Mouse (Mus musculus) CH12.LX (cell line): ENCODE data around the gene Bbs12. TPM values are rescaled to one million over a fixed set of nuclear protein-coding genes. Genes with fewer than 3 reads are reported as not detected.
A peak's percentile ranks its signal among the peaks of the same experiment; 100 is the strongest.

Source experiments
- DNase-seq: peaks from one replicate; pipeline ENCODE4 v3.0.0-alpha.2; 2013; ENCODE audit errors: extremely low read depth
- H3K27ac ChIP-seq: 2 replicates; pipeline ENCODE4 v1.5.1; 2012; ENCODE audit warnings: low read depth, mild to moderate bottlenecking, control low read depth, moderate library complexity; ENCODE audit not compliant: insufficient read depth
- H3K27me3 ChIP-seq: replicated peaks from 2 replicates; pipeline ENCODE3; 2012; ENCODE audit warnings: inconsistent platforms
- H3K36me3 ChIP-seq, 2 experiments: replicated peaks in 1 of 2; 2 replicates each; pipeline versions ENCODE3 to v1.6.1; 2012; ENCODE audit warnings: inconsistent platforms in 1 of 2, low read length in 1 of 2, mild to moderate bottlenecking in 1 of 2, mixed read lengths in 1 of 2, moderate library complexity in 1 of 2; ENCODE audit not compliant: control insufficient read depth in 1 of 2, insufficient read depth in 1 of 2
- H3K4me1 ChIP-seq, 2 experiments: 2 replicates each; pipeline ENCODE4 v1.6.1; 2012; ENCODE audit warnings: inconsistent platforms in 1 of 2, moderate library complexity in 1 of 2; ENCODE audit not compliant: insufficient read depth in 2 of 2, control insufficient read depth in 1 of 2
- H3K4me2 ChIP-seq: 2 replicates; pipeline ENCODE4 v1.6.1; 2012; ENCODE audit warnings: low read depth, mild to moderate bottlenecking, control low read depth; ENCODE audit not compliant: poor library complexity, insufficient read depth, severe bottlenecking
- H3K4me3 ChIP-seq, 3 experiments: fragments of 150-350 bp in 1 of 3; sonication (generic) in 1 of 3; replicated peaks in 1 of 3; 2 replicates each; pipeline versions ENCODE3 to v1.5.1; 2011 to 2012; ENCODE audit warnings: low read depth in 2 of 3, low read length in 2 of 3, mild to moderate bottlenecking in 2 of 3, moderate library complexity in 2 of 3, control low read depth in 1 of 3, improper control_type of control experiment in 1 of 3, inconsistent platforms in 1 of 3, mixed read lengths in 1 of 3; ENCODE audit not compliant: poor library complexity in 1 of 3
- H3K79me2 ChIP-seq: replicated peaks from 2 replicates; pipeline ENCODE4 v1.6.1; 2012; ENCODE audit warnings: mild to moderate bottlenecking, moderate library complexity; ENCODE audit not compliant: control insufficient read depth, poor library complexity, insufficient read depth, severe bottlenecking; ENCODE audit errors: extremely low read depth
- H3K9ac ChIP-seq: 2 replicates; pipeline ENCODE4 v1.6.1; 2012; ENCODE audit warnings: low read depth, mild to moderate bottlenecking, control low read depth, moderate library complexity; ENCODE audit not compliant: insufficient read depth
- H3K9me3 ChIP-seq: replicated peaks from 2 replicates; pipeline ENCODE3; 2012; ENCODE audit warnings: low read length, inconsistent platforms, mixed read lengths
- BHLHE40 ChIP-seq: IDR thresholded peaks from 2 replicates; pipeline ENCODE4 v1.6.1; 2011; ENCODE audit warnings: mild to moderate bottlenecking, low read depth, low read length, improper control_type of control experiment
- CHD1 ChIP-seq: IDR thresholded peaks from 2 replicates; pipeline ENCODE4 v1.6.1; 2012; ENCODE audit warnings: low read depth, low read length, improper control_type of control experiment, inconsistent platforms
- CHD2 ChIP-seq: IDR thresholded peaks from 2 replicates; pipeline ENCODE4 v1.6.1; 2011; ENCODE audit warnings: low read length, improper control_type of control experiment
- E2F4 ChIP-seq: IDR thresholded peaks from 2 replicates; pipeline ENCODE4 v1.6.1; 2011; ENCODE audit warnings: low read depth, low read length, improper control_type of control experiment; ENCODE audit not compliant: insufficient replicate concordance
- ELF1 ChIP-seq: IDR thresholded peaks from 2 replicates; pipeline ENCODE4 v1.6.1; 2014; ENCODE audit warnings: low read depth, mild to moderate bottlenecking, inconsistent platforms, low read length, improper control_type of control experiment
- EP300 ChIP-seq: IDR thresholded peaks from 2 replicates; pipeline ENCODE4 v1.6.1; 2011; ENCODE audit warnings: low read length, improper control_type of control experiment
- ETS1 ChIP-seq: conservative IDR thresholded peaks from 2 replicates; pipeline ENCODE4 v1.6.1; 2012; ENCODE audit warnings: low read depth, mild to moderate bottlenecking, inconsistent platforms, low read length, improper control_type of control experiment, moderate library complexity
- GABPA ChIP-seq: IDR thresholded peaks from 2 replicates; pipeline ENCODE4 v1.6.1; 2012; ENCODE audit warnings: low read depth, low read length, improper control_type of control experiment, inconsistent platforms; ENCODE audit not compliant: insufficient replicate concordance
- HCFC1 ChIP-seq: IDR thresholded peaks from 2 replicates; pipeline ENCODE4 v1.6.1; 2012; ENCODE audit warnings: low read depth, mild to moderate bottlenecking, inconsistent platforms, low read length, improper control_type of control experiment
- IRF4 ChIP-seq: IDR thresholded peaks from 2 replicates; pipeline ENCODE4 v1.6.1; 2014; ENCODE audit warnings: low read depth, mild to moderate bottlenecking, inconsistent platforms, low read length, improper control_type of control experiment
- JUN ChIP-seq: IDR thresholded peaks from 2 replicates; pipeline ENCODE4 v1.6.1; 2011; ENCODE audit warnings: low read depth, mild to moderate bottlenecking, low read length, improper control_type of control experiment, moderate library complexity; ENCODE audit not compliant: insufficient read depth
- JUND ChIP-seq: conservative IDR thresholded peaks from 2 replicates; pipeline ENCODE4 v1.6.1; 2011; ENCODE audit warnings: low read depth, low read length, improper control_type of control experiment
- KAT2A ChIP-seq: IDR thresholded peaks from 2 replicates; pipeline ENCODE4 v1.6.1; 2012; ENCODE audit warnings: low read length, improper control_type of control experiment, inconsistent platforms; ENCODE audit not compliant: insufficient replicate concordance
- MAFK ChIP-seq: IDR thresholded peaks from 2 replicates; pipeline ENCODE4 v1.6.1; 2011; ENCODE audit warnings: low read length, improper control_type of control experiment; ENCODE audit not compliant: insufficient replicate concordance
- MAX ChIP-seq: IDR thresholded peaks from 2 replicates; pipeline ENCODE4 v1.6.1; 2011; ENCODE audit warnings: low read length, improper control_type of control experiment
- MAZ ChIP-seq: IDR thresholded peaks from 2 replicates; pipeline ENCODE4 v1.6.1; 2012; ENCODE audit warnings: low read depth, mild to moderate bottlenecking, inconsistent platforms, low read length, improper control_type of control experiment, moderate library complexity
- MEF2A ChIP-seq: IDR thresholded peaks from 2 replicates; pipeline ENCODE4 v1.6.1; 2014; ENCODE audit warnings: low read depth, mild to moderate bottlenecking, inconsistent platforms, low read length, improper control_type of control experiment, borderline replicate concordance
- MXI1 ChIP-seq: IDR thresholded peaks from 2 replicates; pipeline ENCODE4 v1.6.1; 2011; ENCODE audit warnings: mild to moderate bottlenecking, low read depth, low read length, improper control_type of control experiment
- MYC ChIP-seq: IDR thresholded peaks from 2 replicates; pipeline ENCODE4 v1.6.1; 2011; ENCODE audit warnings: low read depth, mild to moderate bottlenecking, improper control_type of control experiment, low read length
- NELFE ChIP-seq: IDR thresholded peaks from 2 replicates; pipeline ENCODE4 v1.6.1; 2011; ENCODE audit warnings: low read depth, low read length, improper control_type of control experiment
- NRF1 ChIP-seq: IDR thresholded peaks from 2 replicates; pipeline ENCODE4 v1.6.1; 2014; ENCODE audit warnings: low read depth, mild to moderate bottlenecking, inconsistent platforms, low read length, improper control_type of control experiment, moderate library complexity
- POLR2AphosphoS2 ChIP-seq: IDR thresholded peaks from 2 replicates; pipeline ENCODE4 v1.6.1; 2011; ENCODE audit warnings: low read depth, low read length, improper control_type of control experiment
- RCOR1 ChIP-seq: conservative IDR thresholded peaks from 2 replicates; pipeline ENCODE4 v1.6.1; 2012; ENCODE audit warnings: low read depth, mild to moderate bottlenecking, inconsistent platforms, low read length, improper control_type of control experiment
- SIN3A ChIP-seq: IDR thresholded peaks from 2 replicates; pipeline ENCODE4 v1.6.1; 2012; ENCODE audit warnings: low read length, improper control_type of control experiment, inconsistent platforms
- SMC3 ChIP-seq: IDR thresholded peaks from 2 replicates; pipeline ENCODE4 v1.6.1; 2011; ENCODE audit warnings: low read depth, low read length, improper control_type of control experiment
- TBP ChIP-seq: conservative IDR thresholded peaks from 2 replicates; pipeline ENCODE4 v1.6.1; 2011; ENCODE audit warnings: low read depth, low read length, improper control_type of control experiment
- TCF12 ChIP-seq: IDR thresholded peaks from 2 replicates; pipeline ENCODE4 v1.6.1; 2014; ENCODE audit warnings: low read depth, mild to moderate bottlenecking, inconsistent platforms, low read length, improper control_type of control experiment
- UBTF ChIP-seq: IDR thresholded peaks from 2 replicates; pipeline ENCODE4 v1.6.1; 2012; ENCODE audit warnings: low read depth, mild to moderate bottlenecking, inconsistent platforms, low read length, improper control_type of control experiment, moderate library complexity
- ZC3H11A ChIP-seq: IDR thresholded peaks from 2 replicates; pipeline ENCODE4 v1.6.1; 2012; ENCODE audit warnings: low read depth, mild to moderate bottlenecking, inconsistent platforms, low read length, improper control_type of control experiment
- ZKSCAN1 ChIP-seq: IDR thresholded peaks from 2 replicates; pipeline ENCODE4 v1.6.1; 2012; ENCODE audit warnings: low read depth, inconsistent platforms, low read length, improper control_type of control experiment, borderline replicate concordance
- ZNF384 ChIP-seq: IDR thresholded peaks from 2 replicates; pipeline ENCODE4 v1.6.1; 2012; ENCODE audit warnings: low read depth, low read length, improper control_type of control experiment, inconsistent platforms
- dilution Hi-C: fragments of 300-500 bp; cut with MboI; formaldehyde crosslinking; loops from 2 replicates; pipeline ENCODE4 v1.14.3; 2020; ENCODE audit warnings: low sequenced_read_pairs; ENCODE audit not compliant: extremely low pct_unique_long_range_greater_than_20kb, extremely low pct_ligation_motif_present
- in situ Hi-C: fragments of 300-500 bp; cut with MboI; formaldehyde crosslinking; loops from 3 replicates; pipeline ENCODE4 v1.14.3; 2019; ENCODE audit warnings: low sequenced_read_pairs, low pct_ligation_motif_present, low pct_unique_long_range_greater_than_20kb, mixed read lengths
- polyA plus RNA-seq: library from polyadenylated mRNA; unstranded; fragments of >175 nt; gene quantifications from 2 replicates; pipeline ENCODE4 v1.2.1, GENCODE M21; 2012; ENCODE audit warnings: low read depth; ENCODE audit not compliant: insufficient read length
- total RNA-seq, 2 experiments: library from RNA; depleted of rRNA; stranded (reverse); fragments of 300-350 nt in 1 of 2; fragments of >200 nt in 1 of 2; gene quantifications; 2 replicates each; pipeline ENCODE4 v1.2.3; 2012 to 2014

Gene Bbs12
- total and polyA plus RNA-seq, 3 experiments, result 3.2 to 8.3 (median 4.0) TPM

DNA sequence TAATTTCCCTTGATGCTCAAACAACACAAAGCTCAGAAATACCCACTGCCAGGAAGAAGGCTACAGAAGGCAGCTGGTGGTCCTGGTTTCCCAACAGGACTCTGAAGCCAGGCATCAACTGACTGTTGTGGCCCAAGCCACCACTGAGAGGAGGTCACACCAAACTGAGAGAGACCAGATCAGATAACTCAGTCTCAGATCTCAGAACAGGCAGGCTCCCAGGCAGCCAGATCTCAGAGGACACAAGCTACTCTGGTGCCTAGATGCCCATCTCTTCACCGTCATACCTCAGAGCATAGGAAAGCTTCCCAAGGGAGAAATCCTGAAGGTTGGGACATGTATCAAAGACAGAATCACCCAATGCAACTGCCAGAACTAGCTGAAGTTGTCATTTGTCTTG, 32.1 kb upstream of the Bbs12 start:
- dilution Hi-C loops (no loop called here), in situ Hi-C loops (no loop called here)
- Histone ChIP-seq H3K4me1 (peaks cover 9 to 29% of the 10 kb centered on the region in 2 experiments), H3K27me3 (no peaks in the 10 kb centered on the region), H3K36me3 (no peaks in the 10 kb centered on the region), H3K27ac (no peak overlapping the region), H3K79me2 (no peaks in the 10 kb centered on the region), H3K9me3 (no peaks in the 10 kb centered on the region), H3K4me2 (no peak overlapping the region), H3K9ac (no peak overlapping the region), H3K4me3 (no peak overlapping the region)
- no peak for DNase-seq
- no peak for TF ChIP-seq NELFE
- no peak for TF ChIP-seq EP300
- no peak for TF ChIP-seq CHD2
- no peak for TF ChIP-seq ZNF384
- TF ChIP-seq POLR2AphosphoS2, result no peak
- no peak for TF ChIP-seq E2F4
- no peak for TF ChIP-seq NRF1
- TF ChIP-seq MEF2A, result no peak
- no peak for TF ChIP-seq UBTF
- TF ChIP-seq JUND, result no peak
- no peak for TF ChIP-seq TBP
- TF ChIP-seq ZKSCAN1, result no peak
- TF ChIP-seq ZC3H11A, result no peak
- no peak for TF ChIP-seq RCOR1
- TF ChIP-seq MAX, result no peak

DNA sequence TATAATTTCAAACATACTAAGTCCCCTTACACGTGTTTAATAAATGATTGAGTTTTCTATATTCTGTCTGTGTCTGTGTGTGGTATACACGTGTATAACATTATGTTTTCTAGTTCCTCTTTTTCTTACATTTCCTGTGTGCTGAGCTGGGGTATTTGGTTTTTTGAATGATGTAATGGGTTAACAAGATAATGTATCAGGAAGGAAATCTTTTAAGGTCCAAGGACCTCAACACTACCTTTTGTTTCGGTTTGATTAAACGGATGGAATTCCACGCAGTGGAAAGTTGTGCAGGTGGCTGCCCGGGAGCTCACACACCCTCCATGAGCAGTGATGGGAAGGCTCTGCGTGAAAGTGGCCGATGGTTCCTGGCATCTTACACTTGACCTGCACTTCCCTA, 31.5 kb upstream of the Bbs12 start:
- no peak overlapping the region for H3K4me3 ChIP-seq
- peak; percentile 52 for DNase-seq
- dilution Hi-C loops, result no loop called here
- H3K4me2 ChIP-seq, result peak overlapping the region; percentile 24; the same call in 1 of the 2 replicates
- in situ Hi-C loops, result no loop called here
- no peaks in the 10 kb centered on the region for H3K79me2 ChIP-seq
- no peaks in the 10 kb centered on the region for H3K36me3 ChIP-seq
- no peaks in the 10 kb centered on the region for H3K9me3 ChIP-seq
- H3K4me1 ChIP-seq, result peaks cover 9 to 29% of the 10 kb centered on the region in 2 experiments
- H3K27me3 ChIP-seq, result no peaks in the 10 kb centered on the region
- no peak overlapping the region for H3K27ac ChIP-seq
- peak; percentile 75 for TF ChIP-seq MAX
- peak; percentile 82 for TF ChIP-seq EP300
- TF ChIP-seq ETS1, result peak; percentile 64
- peak; percentile 78 for TF ChIP-seq BHLHE40
- TF ChIP-seq UBTF, result no peak
- TF ChIP-seq MXI1, result 0 out of 2 replicates have a peak, but pooled peaks have one; percentile 22
- peak; percentile 47; the same call in 1 of the 2 replicates for TF ChIP-seq JUND
- peak; percentile 84 for TF ChIP-seq MYC
- TF ChIP-seq SIN3A, result 0 out of 2 replicates have a peak, but pooled peaks have one; percentile 42
- peak; percentile 31; the same call in 1 of the 2 replicates for TF ChIP-seq ELF1
- TF ChIP-seq NRF1, result no peak
- TF ChIP-seq MAFK, result 0 out of 2 replicates have a peak, but pooled peaks have one; percentile 12
- no peak for TF ChIP-seq MAZ
- TF ChIP-seq SMC3, result no peak
- no peak for TF ChIP-seq GABPA
- peak; percentile 48 for TF ChIP-seq JUN
- TF ChIP-seq KAT2A, result no peak
- no peak for TF ChIP-seq HCFC1
- TF ChIP-seq CHD2, result no peak
- TF ChIP-seq TCF12, result 0 out of 2 replicates have a peak, but pooled peaks have one; percentile 35
- TF ChIP-seq CHD1, result no peak
- peak; percentile 42; the same call in 1 of the 2 replicates for TF ChIP-seq IRF4
- H3K9ac ChIP-seq, result no peak overlapping the region
